Mouse (Mus musculus) heart, adult 2 months (tissue): Measurements from ENCODE around the gene Itga11.

Source experiments
- CTCF ChIP-seq: fragments of 200-600 bp; IDR thresholded peaks from 2 replicates; pipeline ENCODE4 v1.8.1; 2022; ENCODE audit warnings: antibody characterized with exemption, mild to moderate bottlenecking, moderate library complexity
- EP300 ChIP-seq: fragments of 200-500 bp; IDR thresholded peaks from 2 replicates; pipeline ENCODE4 v1.6.1; 2011; ENCODE audit warnings: low read depth, low read length, control low read depth; ENCODE audit not compliant: insufficient read depth
- POLR2A ChIP-seq: fragments of 200-500 bp; IDR thresholded peaks from 2 replicates; pipeline ENCODE4 v1.6.1; 2011; ENCODE audit warnings: mild to moderate bottlenecking, low read depth, low read length, control low read depth; ENCODE audit not compliant: insufficient read depth

DNA sequence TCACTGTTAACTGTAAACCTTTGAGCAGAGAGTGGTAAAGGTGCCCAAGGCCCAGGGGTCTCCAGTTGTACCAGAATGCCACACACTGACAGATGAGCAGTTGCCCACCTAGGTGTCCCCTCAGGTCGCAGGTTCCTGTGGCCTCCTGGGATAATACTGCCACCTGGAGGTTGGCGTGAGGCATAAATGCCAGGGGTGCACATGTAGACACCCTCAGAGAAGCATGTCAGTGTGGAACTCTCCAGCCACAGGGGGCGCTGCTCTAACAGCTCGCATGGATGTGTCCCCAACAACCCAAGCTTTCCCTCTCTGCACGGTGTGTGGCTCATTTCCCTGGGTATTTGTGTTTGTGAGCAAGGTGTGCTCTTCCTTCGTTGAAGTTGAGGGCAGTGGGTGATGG, 48.8 kb downstream of the Itga11 start:
- no peak for TF ChIP-seq POLR2A
- TF ChIP-seq CTCF: peak; percentile 54
- no peak for TF ChIP-seq EP300
